Mouse (Mus musculus) ovary, postnatal 14 days (tissue): ENCODE data around the gene Rpl15.
"Not testable (repeated sequence)": the region's sequence is repeated elsewhere in the genome, so short reads cannot be mapped to it uniquely, and the experiment has no call there.

Experiments
- DNase-seq: peaks from one replicate; pipeline ENCODE4 v3.0.0; 2022; ENCODE audit warnings: low spot score

Gene Rpl15

DNA sequence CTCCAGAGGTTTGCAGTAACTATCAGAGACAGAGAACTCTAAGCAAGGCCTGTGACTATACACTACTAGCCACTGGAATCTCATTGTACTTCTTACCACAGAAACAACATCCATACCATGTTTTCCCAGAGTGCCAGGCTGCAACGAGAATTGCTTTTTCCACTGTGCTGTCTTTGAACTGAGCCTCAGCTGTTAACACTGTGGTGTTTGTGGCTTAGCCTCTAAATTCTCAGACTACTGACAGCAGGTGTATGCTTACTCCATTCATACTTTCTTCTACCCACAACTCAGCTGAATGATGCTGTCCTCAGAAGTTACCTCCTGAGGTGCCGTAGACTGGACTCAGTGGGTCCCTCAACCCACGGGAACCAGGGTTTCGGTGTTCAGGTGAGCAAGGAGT, 29.4 kb downstream of the Rpl15 start:
- no peak for DNase-seq

- no peak for DNase-seq
These were observed 31.1 kb downstream of the Rpl15 start for GRCm38 (mm10) chr14:18240132-18240531.

GRCm38 (mm10) chr14:18238750-18239731, 32.1 kb downstream of the Rpl15 start, which contains the start of gene Nr1d2:
Gene Nr1d2 (minus strand): TSS chr14:18239127.
- DNase-seq: peak; percentile 98

DNA sequence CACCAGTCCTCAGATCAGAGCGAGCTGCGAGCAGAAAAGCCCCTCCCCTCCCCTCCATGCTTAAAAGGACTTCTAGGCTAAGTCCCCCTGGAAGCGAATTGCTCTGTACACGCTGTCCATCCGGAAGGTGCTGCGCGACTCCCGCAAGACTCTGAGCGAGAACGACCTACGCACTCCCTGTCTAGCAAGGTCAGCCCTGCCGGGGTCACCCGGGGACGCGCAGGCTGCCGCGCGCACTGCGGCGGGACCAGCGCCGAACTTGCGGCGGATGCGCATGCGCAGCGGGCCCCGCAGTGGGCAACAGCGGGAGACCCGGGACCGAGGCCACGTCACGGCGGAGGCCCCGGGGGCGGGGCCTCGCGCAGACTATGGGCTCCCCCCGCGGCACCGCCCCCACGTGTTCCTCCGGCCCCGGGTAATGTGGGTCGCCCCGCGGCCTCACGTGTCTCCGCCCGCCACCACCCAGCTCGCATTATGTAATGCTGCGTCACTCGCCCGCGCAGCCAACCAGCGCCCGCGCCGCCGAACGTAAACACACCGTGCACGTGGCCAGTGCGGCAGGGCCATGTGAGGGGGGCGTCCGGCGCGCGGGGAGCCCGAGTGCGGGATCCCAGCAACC, 33.0 kb downstream of the Rpl15 start:
- DNase-seq: peak; percentile 96

DNA sequence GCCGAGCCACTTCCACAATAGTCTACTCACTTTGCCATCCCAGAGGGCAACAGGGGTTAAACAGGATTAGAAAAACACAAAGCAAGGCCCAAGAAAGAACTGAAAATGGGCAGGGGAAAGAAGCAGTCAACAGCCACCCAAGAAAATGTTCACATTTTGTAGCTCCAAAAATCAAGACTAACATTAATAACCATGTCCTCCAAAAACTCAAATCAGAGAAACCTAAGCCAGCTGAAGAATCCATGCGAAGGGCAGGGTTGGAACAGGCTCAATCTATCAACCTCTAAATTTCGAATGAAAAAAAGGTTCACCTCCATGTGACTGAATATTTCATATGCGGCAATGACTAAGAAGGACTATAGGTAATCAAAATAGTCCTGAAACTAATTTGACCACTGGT, 33.8 kb downstream of the Rpl15 start:
- no peak for DNase-seq

DNA sequence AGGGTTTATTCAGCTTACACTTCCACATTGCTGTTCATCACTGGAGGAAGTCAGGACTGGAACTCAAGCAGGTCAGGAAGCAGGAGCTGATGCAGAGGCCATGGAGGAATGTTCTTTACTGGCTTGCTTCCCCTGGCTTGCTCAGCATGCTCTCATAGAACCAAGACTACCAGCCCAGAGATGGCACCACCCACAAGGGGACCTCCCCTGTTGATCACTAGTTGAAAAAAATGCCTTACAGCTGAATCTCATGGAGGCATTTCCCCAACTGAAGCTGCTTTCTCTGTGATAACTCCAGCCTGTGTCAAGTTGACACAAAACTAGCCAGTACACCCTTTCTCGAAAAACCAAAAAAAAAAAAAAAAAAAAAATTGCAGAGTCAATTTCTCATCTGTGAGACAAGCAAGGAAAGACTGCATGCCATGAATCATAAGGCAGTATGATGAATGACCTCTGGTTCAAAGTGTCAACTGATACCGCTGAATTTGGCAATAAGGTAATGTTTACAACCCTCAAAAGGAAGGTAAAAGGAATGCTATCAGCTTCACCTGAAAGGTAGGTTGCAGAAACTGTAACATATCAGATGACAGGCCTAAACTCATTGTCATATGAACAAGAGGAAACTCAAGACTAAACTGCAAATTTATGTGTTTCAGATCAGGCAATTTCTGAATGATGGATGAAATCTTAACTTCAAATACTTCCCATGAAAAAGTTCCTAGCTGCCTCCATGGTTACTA, 34.5 kb downstream of the Rpl15 start:
- not testable (repeated sequence) for DNase-seq

DNA sequence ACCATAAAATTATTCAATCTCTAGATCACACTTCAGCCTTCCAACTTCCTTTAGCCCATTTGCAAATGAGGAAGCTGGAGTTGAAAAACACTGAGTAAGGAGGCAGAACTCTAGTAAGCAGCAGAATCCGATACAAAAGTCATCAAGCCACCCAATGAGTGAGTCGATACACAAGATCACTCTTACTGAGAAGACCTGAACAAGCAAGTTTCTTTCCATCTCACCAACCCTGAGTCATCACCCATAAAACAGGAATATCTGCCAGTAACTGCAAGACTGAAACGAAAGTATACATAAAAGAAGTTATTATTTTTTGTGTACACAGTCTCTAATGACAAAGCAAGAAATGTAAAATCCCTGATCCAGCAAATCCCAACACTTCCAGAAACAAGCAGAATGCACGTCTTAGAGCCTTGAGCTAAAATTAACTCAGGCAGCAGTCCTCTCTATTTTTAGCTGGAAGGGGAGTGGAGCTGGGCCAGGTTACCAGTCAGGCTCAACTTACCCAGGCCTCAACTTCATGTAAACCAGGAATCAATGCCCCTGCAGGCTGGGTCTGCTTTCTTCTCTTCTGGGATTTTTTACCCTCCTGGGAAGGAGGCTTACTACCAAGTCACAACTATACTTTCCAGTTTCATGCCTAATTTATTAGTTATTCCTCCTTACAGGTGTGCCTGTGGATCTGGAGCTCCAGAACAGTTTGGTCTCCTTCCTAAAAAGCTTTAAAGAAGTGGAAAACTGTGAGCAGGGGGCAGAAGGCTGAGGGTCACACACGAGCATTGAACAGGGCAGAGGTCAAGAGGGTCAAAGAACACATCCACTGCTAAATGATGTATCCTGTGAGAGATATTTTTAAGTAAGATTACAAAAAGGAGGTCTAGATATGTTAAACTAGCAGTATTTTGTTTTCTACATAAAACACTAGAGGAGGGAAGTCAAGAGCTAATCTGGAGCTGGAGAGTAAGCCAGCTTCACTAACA, 36.9 kb downstream of the Rpl15 start:
- DNase-seq: no peak

- DNase-seq: no peak
These were observed 38.1 kb downstream of the Rpl15 start for GRCm38 (mm10) chr14:18233076-18233475.

DNA sequence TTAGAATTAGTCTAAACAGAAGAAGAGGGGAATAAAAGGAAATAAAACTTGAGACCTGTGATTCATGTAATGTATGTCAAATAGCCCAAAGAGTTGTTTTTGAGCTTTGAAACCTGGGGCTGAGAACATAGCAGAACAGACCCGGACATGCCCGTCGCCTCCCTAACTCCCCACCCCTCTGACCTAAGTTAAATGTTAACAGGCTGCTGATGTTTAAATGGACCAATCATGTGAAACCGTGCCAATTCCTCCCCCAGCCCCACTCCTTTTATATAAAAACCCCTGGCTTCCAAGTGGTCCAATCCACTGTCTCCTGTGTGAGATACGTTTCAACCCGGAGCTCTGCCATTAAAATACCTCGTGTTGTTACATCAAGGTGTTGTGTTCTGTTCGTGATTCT, 39.3 kb downstream of the Rpl15 start:
- DNase-seq: not testable (repeated sequence)

DNA sequence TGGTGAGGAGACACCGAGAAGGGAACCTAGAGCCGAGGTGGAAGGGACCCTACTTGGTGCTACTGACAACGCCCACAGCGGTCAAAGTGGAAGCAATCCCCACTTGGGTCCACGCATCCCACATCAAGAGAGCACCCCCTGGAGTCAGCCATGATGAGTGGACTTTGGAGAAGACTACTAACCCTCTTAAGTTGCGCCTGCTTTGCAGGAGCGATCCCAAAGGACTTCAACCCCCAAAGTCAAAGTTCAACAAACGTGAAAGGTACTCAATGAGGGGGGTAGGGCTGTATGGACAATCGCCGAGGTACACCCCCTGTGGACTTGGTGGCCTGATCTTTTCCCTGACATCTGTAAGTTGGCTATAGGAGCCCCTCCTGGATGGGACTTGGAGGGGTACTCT, 41.4 kb downstream of the Rpl15 start:
- not testable (repeated sequence) for DNase-seq

DNA sequence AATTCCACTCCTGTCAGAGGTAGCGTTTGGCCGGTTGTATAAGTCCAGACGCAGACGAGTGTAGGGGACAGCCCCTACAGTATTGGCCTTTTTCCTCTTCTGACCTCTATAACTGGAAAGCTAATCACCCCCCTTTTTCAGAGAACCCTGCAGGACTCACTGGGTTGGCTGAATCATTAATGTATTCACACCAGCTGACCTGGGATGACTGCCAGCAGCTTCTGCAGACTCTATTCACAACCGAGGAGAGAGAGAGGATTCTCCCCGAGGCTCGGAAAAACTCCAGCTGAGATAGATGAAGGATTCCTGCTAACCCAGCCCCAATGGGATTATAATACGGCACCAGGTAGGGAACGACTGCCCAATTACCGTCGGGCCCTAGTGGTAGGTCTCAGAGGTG, 45.0 kb downstream of the Rpl15 start:
- DNase-seq: not testable (repeated sequence)

- not testable (repeated sequence) for DNase-seq
These were observed 45.8 kb downstream of the Rpl15 start for GRCm38 (mm10) chr14:18225431-18225830.

DNA sequence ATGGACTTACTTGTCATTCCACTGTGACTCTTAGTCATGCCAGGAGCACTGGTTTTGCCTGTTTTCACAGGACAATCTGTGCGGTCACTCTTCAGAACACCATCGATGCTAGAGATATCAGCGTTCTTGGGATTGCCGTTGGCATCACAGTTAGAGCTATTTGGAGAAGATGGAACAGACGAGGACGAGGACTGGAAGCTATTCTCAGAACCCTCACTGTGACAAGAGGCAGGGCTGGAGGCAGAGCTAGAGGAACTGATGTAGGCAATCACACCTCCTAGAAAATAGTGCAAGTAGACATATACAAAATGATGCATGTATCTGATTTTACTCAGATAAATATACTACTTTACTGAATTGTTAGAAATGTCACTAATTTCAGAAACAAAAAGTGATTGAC, 49.2 kb downstream of the Rpl15 start:
- DNase-seq: no peak
